Mouse (Mus musculus) embryonic facial prominence, embryonic 11.5 days (tissue): Measurements from ENCODE around the gene Il27. TPM values are rescaled to one million over a fixed set of nuclear protein-coding genes. Genes with fewer than 3 reads are reported as not detected.

Source experiments
- ATAC-seq: fragments of 200-750 bp; cut with Nextera tagmentation; replicated peaks from 2 replicates; pipeline ENCODE4 v1.8.0; 2017; ENCODE audit warnings: low read depth; ENCODE audit not compliant: insufficient number of reproducible peaks, low FRiP score, low TSS enrichment
- DNase-seq: peaks from one replicate; pipeline ENCODE4 v3.0.0-alpha.2; 2015; ENCODE audit warnings: low spot score
- H3K27ac ChIP-seq: fragments of 300-500 bp; sonication (generic); replicated peaks from 2 replicates; pipeline ENCODE4 v1.5.1; 2014; ENCODE audit warnings: mild to moderate bottlenecking, low read depth, low read length, control low read depth
- H3K27me3 ChIP-seq: fragments of 300-500 bp; sonication (generic); 2 replicates; pipeline ENCODE4 v1.6.1; 2014; ENCODE audit warnings: mild to moderate bottlenecking, low read length, moderate library complexity, mixed read lengths; ENCODE audit not compliant: control insufficient read depth, insufficient read depth
- H3K36me3 ChIP-seq: fragments of 300-500 bp; sonication (generic); replicated peaks from 2 replicates; pipeline ENCODE4 v1.6.1; 2014; ENCODE audit warnings: low read depth, mild to moderate bottlenecking, low read length, moderate library complexity, mixed read lengths; ENCODE audit not compliant: control insufficient read depth, insufficient read depth
- H3K4me1 ChIP-seq: fragments of 300-500 bp; sonication (generic); 2 replicates; pipeline ENCODE4 v1.6.1; 2014; ENCODE audit warnings: low read length, mixed read lengths; ENCODE audit not compliant: control insufficient read depth, insufficient read depth
- H3K4me2 ChIP-seq: fragments of 300-500 bp; sonication (generic); 2 replicates; pipeline ENCODE4 v1.6.1; 2014; ENCODE audit warnings: low read depth, mild to moderate bottlenecking, control low read depth, low read length, moderate library complexity
- H3K4me3 ChIP-seq: fragments of 300-500 bp; sonication (generic); 2 replicates; pipeline ENCODE4 v1.5.1; 2014; ENCODE audit warnings: low read depth, low read length, control low read depth
- H3K9ac ChIP-seq: fragments of 300-500 bp; sonication (generic); replicated peaks from 2 replicates; pipeline ENCODE4 v1.6.1; 2014; ENCODE audit warnings: mild to moderate bottlenecking, control low read depth, low read length
- H3K9me3 ChIP-seq: fragments of 300-500 bp; sonication (generic); replicated peaks from 2 replicates; pipeline ENCODE4 v1.6.1; 2016; ENCODE audit warnings: mild to moderate bottlenecking, low read length, inconsistent platforms, mixed read lengths; ENCODE audit not compliant: control insufficient read depth
- WGBS: fragments of 180-500 bp; shearing (Covaris S2); extraction: QIAGEN DNeasy Blood & Tissue Kit; methylation state at CpG from one replicate; pipeline ENCODE4 v1.1.7; 2014; 5-methylcytosine and 5-hydroxymethylcytosine counted together
- microRNA-seq: library from miRNA; unstranded; fragments of <30 nt; microRNA quantifications from one replicate; pipeline ENCODE4, GENCODE M21; 2016; ENCODE audit warnings: borderline number of aligned reads
- polyA plus RNA-seq: library from polyadenylated mRNA; unstranded; fragments of >200 nt; fragmentation: Nextera tagmentation; extraction: Ambion mirVana; gene quantifications from 2 replicates; pipeline ENCODE4 v1.2.1, GENCODE M21; 2014

Gene Il27
- polyA plus RNA-seq, 1 experiment from 2014 or later, result not detected

- WGBS, result 90% methylated on average over 5 of the region's 5 CpGs
- Histone ChIP-seq H3K27ac (no peak overlapping the region), H3K27me3 (no peaks in the 10 kb centered on the region), H3K4me2 (no peak overlapping the region), H3K9ac (no peak overlapping the region), H3K9me3 (no peaks in the 10 kb centered on the region), H3K4me1 (no peaks in the 10 kb centered on the region), H3K4me3 (no peak overlapping the region), H3K36me3 (peaks cover 34% of the 10 kb centered on the region)
- ATAC-seq (no peak), DNase-seq (no peak)
Observed at GRCm38 (mm10) chr7:126556635-126557034, 38.1 kb downstream of the Il27 start.

GRCm38 (mm10) chr7:126554796-126555195, 39.9 kb downstream of the Il27 start:
- no peak overlapping the region for H3K9ac ChIP-seq
- no peaks in the 10 kb centered on the region for H3K9me3 ChIP-seq
- no peak overlapping the region for H3K4me2 ChIP-seq
- peaks cover 32% of the 10 kb centered on the region for H3K36me3 ChIP-seq
- 94% methylated on average over 1 of the region's 1 CpGs for WGBS
- no peak overlapping the region for H3K27ac ChIP-seq
- DNase-seq (no peak), ATAC-seq (no peak)
- H3K27me3 ChIP-seq, result no peaks in the 10 kb centered on the region
- no peaks in the 10 kb centered on the region for H3K4me1 ChIP-seq
- H3K4me3 ChIP-seq, result no peak overlapping the region

GRCm38 (mm10) chr7:126545631-126546030, 49.1 kb downstream of the Il27 start:
- WGBS, result 94% methylated on average over 2 of the region's 2 CpGs
- Histone ChIP-seq H3K4me1 (no peaks in the 10 kb centered on the region), H3K4me3 (no peak overlapping the region), H3K4me2 (no peak overlapping the region), H3K9ac (no peak overlapping the region), H3K36me3 (peaks cover 5% of the 10 kb centered on the region; the same call in 1 of the 2 replicates), H3K27me3 (no peaks in the 10 kb centered on the region), H3K27ac (no peak overlapping the region), H3K9me3 (no peaks in the 10 kb centered on the region)
- DNase-seq (no peak), ATAC-seq (no peak)

- Histone ChIP-seq H3K4me3 (no peak overlapping the region), H3K9me3 (no peaks in the 10 kb centered on the region), H3K9ac (no peak overlapping the region), H3K36me3 (peaks cover 3% of the 10 kb centered on the region; the same call in 1 of the 2 replicates), H3K4me2 (no peak overlapping the region), H3K27ac (no peak overlapping the region), H3K27me3 (peaks cover 4% of the 10 kb centered on the region), H3K4me1 (no peaks in the 10 kb centered on the region)
- ATAC-seq (no peak), DNase-seq (no peak)
- WGBS, result 65% methylated on average over 1 of the region's 1 CpGs
Observed at GRCm38 (mm10) chr7:126541661-126542060, 53.1 kb downstream of the Il27 start.

Small RNA genes within 50 kb of the gene (microRNA-seq; reads per million reads assigned to microRNA genes)
- gene Mir7059, result 3.8 reads per million

Other genes starting within 250 kb of the Il27 start
- 2.1 and 3.5 TPM in 2 replicates for gene Lat, start 225.4 kb downstream of the Il27 start, polyA plus RNA-seq
- 31.5 and 35.0 TPM in 2 replicates for gene Spns1, start 217.5 kb downstream of the Il27 start, polyA plus RNA-seq
- gene Nfatc2ip, start 198.2 kb downstream of the Il27 start, polyA plus RNA-seq, result 3.5 and 4.3 TPM in 2 replicates
- not detected in 2 replicates for gene Cd19, start 180.1 kb downstream of the Il27 start, polyA plus RNA-seq
- gene Rabep2, start 166.2 kb downstream of the Il27 start, polyA plus RNA-seq, result 18.6 and 24.8 TPM in 2 replicates
- gene Atp2a1, start 131.8 kb downstream of the Il27 start, polyA plus RNA-seq, result 6.6 and 6.7 TPM in 2 replicates
- 36.3 and 39.3 TPM in 2 replicates for gene Sh2b1, start 119.5 kb downstream of the Il27 start, polyA plus RNA-seq
- gene Tufm, start 107.6 kb downstream of the Il27 start, polyA plus RNA-seq, result 158 and 159 TPM in 2 replicates
- gene Atxn2l, start 91.5 kb downstream of the Il27 start, polyA plus RNA-seq, result 44.8 and 46.2 TPM in 2 replicates
- 177 and 184 TPM in 2 replicates for gene Eif3c, start 28.5 kb downstream of the Il27 start, polyA plus RNA-seq
- 0.52 and 0.72 TPM in 2 replicates for gene Apobr, start 10.0 kb downstream of the Il27 start, polyA plus RNA-seq
- 24.4 and 26.8 TPM in 2 replicates for gene Cln3, start 9.1 kb downstream of the Il27 start, polyA plus RNA-seq
- gene Nupr1, start 35.9 kb upstream of the Il27 start, polyA plus RNA-seq, result 3.4 and 4.3 TPM in 2 replicates
- 51.2 and 53.7 TPM in 2 replicates for gene Sgf29, start 54.4 kb upstream of the Il27 start, polyA plus RNA-seq
- 0.15 and 0.70 TPM in 2 replicates for gene Sult1a1, start 81.5 kb upstream of the Il27 start, polyA plus RNA-seq
- 143 and 147 TPM in 2 replicates for gene Bola2, start 100.5 kb upstream of the Il27 start, polyA plus RNA-seq
- 10.0 and 10.4 TPM in 2 replicates for gene Slx1b, start 100.8 kb upstream of the Il27 start, polyA plus RNA-seq
- gene Coro1a, start 112.8 kb upstream of the Il27 start, polyA plus RNA-seq, result 37.5 and 42.5 TPM in 2 replicates
- gene Mapk3, start 164.7 kb upstream of the Il27 start, polyA plus RNA-seq, result 37.1 and 44.9 TPM in 2 replicates
- 0.60 and 1.3 TPM in 2 replicates for gene Gdpd3, start 171.4 kb upstream of the Il27 start, polyA plus RNA-seq
- 89.1 and 109 TPM in 2 replicates for gene Ypel3, start 182.0 kb upstream of the Il27 start, polyA plus RNA-seq
- gene Tbx6, start 186.5 kb upstream of the Il27 start, polyA plus RNA-seq, result 0.18 and 0.27 TPM in 2 replicates
- gene Ppp4c, start 197.6 kb upstream of the Il27 start, polyA plus RNA-seq, result 374 and 401 TPM in 2 replicates
- gene Fam57b, start 202.7 kb upstream of the Il27 start, polyA plus RNA-seq, result 2.4 and 2.5 TPM in 2 replicates
- not detected in 2 replicates for gene 4930451I11Rik, start 236.7 kb upstream of the Il27 start, polyA plus RNA-seq